Mouse (Mus musculus): ENCODE measurements around the gene Fzd4. TPM values are rescaled to one million over a fixed set of nuclear protein-coding genes. Genes with fewer than 3 reads are reported as not detected.
A peak's percentile ranks its signal among the peaks of the same experiment; 100 is the strongest.

The Fzd4 gene
- polyA plus RNA-seq, 1 experiment from 2014 or later, result 9.8 TPM

DNA sequence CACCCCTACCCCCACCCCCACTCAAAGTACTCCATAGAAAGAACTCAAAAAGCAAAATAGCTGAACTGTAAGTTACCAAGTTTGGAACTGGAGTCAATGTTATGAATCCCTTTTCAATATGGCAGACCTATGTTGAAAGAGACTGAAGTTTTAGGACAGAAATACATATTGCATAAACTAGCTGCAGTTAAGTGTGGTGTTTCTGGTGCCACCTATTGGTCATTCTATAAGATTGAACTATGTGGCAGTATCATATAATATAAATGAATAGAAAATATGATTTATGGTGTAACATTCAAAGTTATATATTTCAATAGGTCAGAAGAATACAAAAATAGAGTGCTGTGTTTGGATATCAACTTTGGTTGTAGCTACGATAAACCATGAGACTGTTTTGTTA is 11.3 kb upstream of the Fzd4 start:
- Histone ChIP-seq H3K27ac (ENCODE audit: low read depth, low read length) (no peak overlapping the region), H3K9me3 (replicated peaks; ENCODE audit: control insufficient read depth, low read length) (no peaks in the 10 kb centered on the region), H3K4me2 (no peak overlapping the region), H3K36me3 (ENCODE audit: control insufficient read depth, insufficient read depth, low read length) (no peaks in the 10 kb centered on the region), H3K9ac (ENCODE audit: low read depth, low read length) (no peak overlapping the region), H3K4me1 (ENCODE audit: control insufficient read depth, insufficient read depth, low read length) (peaks cover 5% of the 10 kb centered on the region), H3K27me3 (ENCODE audit: control insufficient read depth, insufficient read depth, low read length) (no peaks in the 10 kb centered on the region), H3K4me3 (ENCODE audit: low read depth, low read length) (no peak overlapping the region)
- 96% methylated on average over 1 of the region's 1 CpGs for WGBS (ENCODE audit: insufficient replicate concordance)
- ATAC-seq (replicated peaks; ENCODE audit: insufficient number of reproducible peaks, low FRiP score, low TSS enrichment), result no peak

DNA sequence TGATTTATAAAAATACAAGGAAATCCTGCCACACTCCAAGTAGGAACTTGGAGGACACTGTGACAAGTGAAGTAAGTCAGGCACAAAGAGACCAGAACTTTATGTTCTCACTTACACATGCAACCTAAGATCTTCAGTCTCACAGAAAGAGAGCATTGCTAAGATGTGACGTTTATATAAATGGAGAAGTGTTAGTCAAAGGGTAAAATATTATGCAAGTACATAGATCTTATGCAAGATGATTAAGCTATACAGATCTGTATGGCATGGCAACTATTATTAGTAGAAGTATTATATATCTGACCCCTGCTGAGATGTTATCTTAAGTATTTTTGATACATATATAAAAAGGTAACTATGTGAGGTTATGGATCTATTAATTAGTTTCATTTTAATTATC is 8.8 kb upstream of the Fzd4 start:
- WGBS (ENCODE audit: insufficient replicate concordance), result 85% methylated on average over 1 of the region's 1 CpGs
- no peak overlapping the region for H3K9ac ChIP-seq (ENCODE audit: low read depth, low read length)
- ATAC-seq (replicated peaks; ENCODE audit: insufficient number of reproducible peaks, low FRiP score, low TSS enrichment), result no peak

GRCm38 (mm10) chr7:89396386-89396785 is 7.8 kb upstream of the Fzd4 start:
- H3K27ac ChIP-seq (ENCODE audit: low read depth, low read length), result no peak overlapping the region
- no peaks in the 10 kb centered on the region for H3K9me3 ChIP-seq (replicated peaks; ENCODE audit: control insufficient read depth, low read length)
- H3K4me3 ChIP-seq (ENCODE audit: low read depth, low read length), result no peak overlapping the region
- no peaks in the 10 kb centered on the region for H3K27me3 ChIP-seq (ENCODE audit: control insufficient read depth, insufficient read depth, low read length)
- H3K4me2 ChIP-seq, result no peak overlapping the region
- no peak overlapping the region for H3K9ac ChIP-seq (ENCODE audit: low read depth, low read length)
- H3K36me3 ChIP-seq (ENCODE audit: control insufficient read depth, insufficient read depth, low read length), result no peaks in the 10 kb centered on the region
- 39% methylated on average over 8 of the region's 8 CpGs for WGBS (ENCODE audit: insufficient replicate concordance)
- no peak for ATAC-seq (replicated peaks; ENCODE audit: insufficient number of reproducible peaks, low FRiP score, low TSS enrichment)
- H3K4me1 ChIP-seq (ENCODE audit: control insufficient read depth, insufficient read depth, low read length), result peaks cover 8% of the 10 kb centered on the region

More for the DNA sequence above, 8.8 kb upstream of the Fzd4 start:
- Histone ChIP-seq H3K4me3 (ENCODE audit: low read depth, low read length) (no peak overlapping the region), H3K36me3 (ENCODE audit: control insufficient read depth, insufficient read depth, low read length) (no peaks in the 10 kb centered on the region), H3K9me3 (replicated peaks; ENCODE audit: control insufficient read depth, low read length) (no peaks in the 10 kb centered on the region), H3K4me1 (ENCODE audit: control insufficient read depth, insufficient read depth, low read length) (peaks cover 5% of the 10 kb centered on the region), H3K27ac (ENCODE audit: low read depth, low read length) (no peak overlapping the region), H3K4me2 (no peak overlapping the region), H3K27me3 (ENCODE audit: control insufficient read depth, insufficient read depth, low read length) (no peaks in the 10 kb centered on the region)

GRCm38 (mm10) chr7:89397837-89398534 is 6.2 kb upstream of the Fzd4 start:
- H3K9ac ChIP-seq (ENCODE audit: low read depth, low read length), result no peak overlapping the region
- H3K4me2 ChIP-seq, result no peak overlapping the region
- no peaks in the 10 kb centered on the region for H3K9me3 ChIP-seq (replicated peaks; ENCODE audit: control insufficient read depth, low read length)
- H3K4me3 ChIP-seq (ENCODE audit: low read depth, low read length), result no peak overlapping the region
- no peaks in the 10 kb centered on the region for H3K27me3 ChIP-seq (ENCODE audit: control insufficient read depth, insufficient read depth, low read length)
- no peaks in the 10 kb centered on the region for H3K36me3 ChIP-seq (ENCODE audit: control insufficient read depth, insufficient read depth, low read length)
- H3K4me1 ChIP-seq (ENCODE audit: control insufficient read depth, insufficient read depth, low read length), result peaks cover 6% of the 10 kb centered on the region; the same call in 1 of the 2 replicates
- ATAC-seq (replicated peaks; ENCODE audit: insufficient number of reproducible peaks, low FRiP score, low TSS enrichment), result no peak
- 68% methylated on average over 3 of the region's 3 CpGs for WGBS (ENCODE audit: insufficient replicate concordance)
- H3K27ac ChIP-seq (ENCODE audit: low read depth, low read length), result no peak overlapping the region

GRCm38 (mm10) chr7:89400721-89401120 is 3.4 kb upstream of the Fzd4 start:
- ATAC-seq (replicated peaks; ENCODE audit: insufficient number of reproducible peaks, low FRiP score, low TSS enrichment), result no peak
- H3K27me3 ChIP-seq (ENCODE audit: control insufficient read depth, insufficient read depth, low read length), result no peaks in the 10 kb centered on the region
- H3K27ac ChIP-seq (ENCODE audit: low read depth, low read length), result no peak overlapping the region
- peaks cover 7% of the 10 kb centered on the region; the same call in 1 of the 2 replicates for H3K4me1 ChIP-seq (ENCODE audit: control insufficient read depth, insufficient read depth, low read length)
- H3K4me3 ChIP-seq (ENCODE audit: low read depth, low read length), result no peak overlapping the region
- no peaks in the 10 kb centered on the region for H3K36me3 ChIP-seq (ENCODE audit: control insufficient read depth, insufficient read depth, low read length)
- no peak overlapping the region for H3K9ac ChIP-seq (ENCODE audit: low read depth, low read length)
- no peaks in the 10 kb centered on the region for H3K9me3 ChIP-seq (replicated peaks; ENCODE audit: control insufficient read depth, low read length)
- 82% methylated on average over 2 of the region's 2 CpGs for WGBS (ENCODE audit: insufficient replicate concordance)
- H3K4me2 ChIP-seq, result no peak overlapping the region

- H3K4me2 ChIP-seq, result no peak overlapping the region
- H3K36me3 ChIP-seq (ENCODE audit: control insufficient read depth, insufficient read depth, low read length), result no peaks in the 10 kb centered on the region
- 45% methylated on average over 11 of the region's 11 CpGs for WGBS (ENCODE audit: insufficient replicate concordance)
- H3K4me3 ChIP-seq (ENCODE audit: low read depth, low read length), result no peak overlapping the region
- ATAC-seq (replicated peaks; ENCODE audit: insufficient number of reproducible peaks, low FRiP score, low TSS enrichment), result no peak
- H3K9me3 ChIP-seq (replicated peaks; ENCODE audit: control insufficient read depth, low read length), result no peaks in the 10 kb centered on the region
- H3K27me3 ChIP-seq (ENCODE audit: control insufficient read depth, insufficient read depth, low read length), result no peaks in the 10 kb centered on the region
- peaks cover 9% of the 10 kb centered on the region; the same call in 1 of the 2 replicates for H3K4me1 ChIP-seq (ENCODE audit: control insufficient read depth, insufficient read depth, low read length)
- H3K27ac ChIP-seq (ENCODE audit: low read depth, low read length), result no peak overlapping the region
- no peak overlapping the region for H3K9ac ChIP-seq (ENCODE audit: low read depth, low read length)
Measured at GRCm38 (mm10) chr7:89401136-89401858, 2.9 kb upstream of the Fzd4 start.

DNA sequence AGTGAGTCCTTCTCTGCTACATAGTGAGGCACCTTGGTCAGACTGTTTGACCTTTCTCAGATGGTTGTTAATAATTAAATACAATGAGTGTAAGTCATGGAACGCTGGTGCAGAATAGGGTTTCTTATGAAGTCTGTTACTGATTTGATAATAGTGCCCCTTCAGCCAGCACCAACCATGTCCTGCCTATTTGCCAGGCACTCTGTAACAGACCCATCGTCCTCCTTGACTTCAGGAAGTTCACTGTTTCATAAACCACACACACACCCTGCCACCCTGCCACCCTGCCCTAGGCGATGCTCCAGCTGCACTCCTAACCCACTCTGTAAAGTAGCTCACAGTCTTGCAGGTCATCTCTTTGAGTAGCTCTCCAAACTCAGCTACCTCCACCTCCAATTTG is 2.2 kb upstream of the Fzd4 start:
- no peak for ATAC-seq (replicated peaks; ENCODE audit: insufficient number of reproducible peaks, low FRiP score, low TSS enrichment)
- WGBS (ENCODE audit: insufficient replicate concordance), result 78% methylated on average over 3 of the region's 3 CpGs

DNA sequence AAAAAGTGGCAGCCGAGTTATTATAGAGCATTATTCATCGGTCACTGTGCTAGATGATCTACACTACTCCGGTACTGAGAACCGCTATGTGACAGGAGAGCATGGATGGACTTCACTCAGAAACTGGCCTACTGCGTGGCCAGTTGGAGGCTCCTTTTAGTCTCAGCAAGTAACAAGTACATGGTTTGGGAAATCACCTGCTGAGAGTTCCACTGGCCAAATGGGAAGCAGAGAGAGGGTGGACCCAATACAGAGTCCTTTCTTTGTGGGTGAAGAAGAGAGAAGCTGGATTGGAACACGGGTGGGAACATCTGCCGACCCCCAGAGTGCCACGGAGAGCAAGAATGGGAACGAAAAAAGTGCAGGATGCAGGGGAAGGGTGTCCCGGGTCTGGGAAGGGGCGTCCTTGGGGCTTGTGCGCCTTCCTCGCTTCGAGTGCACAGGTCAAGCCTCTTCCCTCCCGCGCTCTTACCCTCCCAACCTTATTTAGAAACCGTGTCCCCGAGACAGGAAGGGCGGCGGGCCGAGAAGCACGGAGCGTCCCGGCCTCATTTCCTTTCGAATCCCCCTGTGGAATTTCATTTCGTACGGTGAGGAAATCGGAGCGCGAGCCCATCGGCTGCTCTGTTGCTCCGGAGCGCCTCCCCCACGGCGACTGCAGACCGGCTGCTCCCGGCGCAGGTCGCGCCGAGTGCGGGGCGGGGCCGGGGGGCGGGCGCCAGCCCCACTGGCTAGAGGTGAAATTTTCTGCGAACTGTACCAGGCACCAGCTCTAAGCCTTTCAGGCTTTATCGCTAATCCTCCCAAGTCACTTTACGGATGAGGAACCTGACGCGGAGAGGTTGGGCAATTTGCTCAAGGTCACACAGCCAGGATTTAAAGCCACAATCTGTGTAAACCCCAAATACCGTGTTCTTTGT is 842 bp upstream of the Fzd4 start:
- Histone ChIP-seq H3K4me3 (ENCODE audit: low read depth, low read length) (peak overlapping the region; percentile 89), H3K27ac (ENCODE audit: low read depth, low read length) (peak overlapping the region; percentile 95), H3K36me3 (ENCODE audit: control insufficient read depth, insufficient read depth, low read length) (peaks cover 3% of the 10 kb centered on the region; the same call in 1 of the 2 replicates), H3K9me3 (replicated peaks; ENCODE audit: control insufficient read depth, low read length) (no peaks in the 10 kb centered on the region), H3K4me2 (peak overlapping the region; percentile 97), H3K9ac (ENCODE audit: low read depth, low read length) (peak overlapping the region; percentile 90), H3K4me1 (ENCODE audit: control insufficient read depth, insufficient read depth, low read length) (peaks cover 9% of the 10 kb centered on the region; the same call in 1 of the 2 replicates), H3K27me3 (ENCODE audit: control insufficient read depth, insufficient read depth, low read length) (no peaks in the 10 kb centered on the region)
- WGBS (ENCODE audit: insufficient replicate concordance), result 4% methylated on average over 52 of the region's 52 CpGs
- ATAC-seq (replicated peaks; ENCODE audit: insufficient number of reproducible peaks, low FRiP score, low TSS enrichment), result peak; percentile 84

More for the DNA sequence above, 2.2 kb upstream of the Fzd4 start:
- H3K9ac ChIP-seq (ENCODE audit: low read depth, low read length), result no peak overlapping the region
- H3K4me1 ChIP-seq (ENCODE audit: control insufficient read depth, insufficient read depth, low read length), result peaks cover 9% of the 10 kb centered on the region; the same call in 1 of the 2 replicates
- no peaks in the 10 kb centered on the region for H3K9me3 ChIP-seq (replicated peaks; ENCODE audit: control insufficient read depth, low read length)
- no peaks in the 10 kb centered on the region for H3K27me3 ChIP-seq (ENCODE audit: control insufficient read depth, insufficient read depth, low read length)
- no peak overlapping the region for H3K4me2 ChIP-seq
- H3K4me3 ChIP-seq (ENCODE audit: low read depth, low read length), result no peak overlapping the region
- H3K27ac ChIP-seq (ENCODE audit: low read depth, low read length), result no peak overlapping the region
- H3K36me3 ChIP-seq (ENCODE audit: control insufficient read depth, insufficient read depth, low read length), result no peaks in the 10 kb centered on the region
